Mouse (Mus musculus): ENCODE results near the gene Olfr1344.
"Not testable (repeated sequence)": the region's sequence is repeated elsewhere in the genome, so short reads cannot be mapped to it uniquely, and the experiment has no call there.

Olfr1344 gene

DNA sequence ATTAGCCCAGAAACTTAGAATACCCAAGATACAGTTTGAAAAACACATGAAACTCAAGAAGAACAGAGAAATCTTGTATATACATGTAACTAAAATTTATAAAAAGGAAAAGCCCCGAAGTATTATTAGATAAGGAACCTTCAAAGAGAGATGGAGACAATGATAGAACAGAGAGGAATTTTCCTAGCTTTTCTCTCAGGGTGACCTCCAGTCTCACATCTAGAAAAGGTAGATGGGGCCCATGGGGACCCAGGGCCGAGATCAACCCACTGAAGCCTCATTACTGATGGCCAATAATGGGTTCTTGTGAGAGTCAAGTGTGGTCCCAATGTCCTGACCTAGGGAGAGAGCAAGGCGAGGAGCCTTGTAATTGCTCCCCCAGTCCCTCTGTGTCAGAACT lies at the start of gene Olfr1344:
Gene Olfr1344 (plus strand): TSS at position 301 of the 400 bp plus-strand sequence.
- no peak for DNase-seq (ENCODE audit: low read depth)

- no peak for DNase-seq (ENCODE audit: low read depth)
These were observed 49.5 kb upstream of the Olfr1344 start for GRCm38 (mm10) chr7:6388971-6389370.

GRCm38 (mm10) chr7:6389449-6389848 lies 49.0 kb upstream of the Olfr1344 start:
- DNase-seq (ENCODE audit: low read depth) = no peak

DNA sequence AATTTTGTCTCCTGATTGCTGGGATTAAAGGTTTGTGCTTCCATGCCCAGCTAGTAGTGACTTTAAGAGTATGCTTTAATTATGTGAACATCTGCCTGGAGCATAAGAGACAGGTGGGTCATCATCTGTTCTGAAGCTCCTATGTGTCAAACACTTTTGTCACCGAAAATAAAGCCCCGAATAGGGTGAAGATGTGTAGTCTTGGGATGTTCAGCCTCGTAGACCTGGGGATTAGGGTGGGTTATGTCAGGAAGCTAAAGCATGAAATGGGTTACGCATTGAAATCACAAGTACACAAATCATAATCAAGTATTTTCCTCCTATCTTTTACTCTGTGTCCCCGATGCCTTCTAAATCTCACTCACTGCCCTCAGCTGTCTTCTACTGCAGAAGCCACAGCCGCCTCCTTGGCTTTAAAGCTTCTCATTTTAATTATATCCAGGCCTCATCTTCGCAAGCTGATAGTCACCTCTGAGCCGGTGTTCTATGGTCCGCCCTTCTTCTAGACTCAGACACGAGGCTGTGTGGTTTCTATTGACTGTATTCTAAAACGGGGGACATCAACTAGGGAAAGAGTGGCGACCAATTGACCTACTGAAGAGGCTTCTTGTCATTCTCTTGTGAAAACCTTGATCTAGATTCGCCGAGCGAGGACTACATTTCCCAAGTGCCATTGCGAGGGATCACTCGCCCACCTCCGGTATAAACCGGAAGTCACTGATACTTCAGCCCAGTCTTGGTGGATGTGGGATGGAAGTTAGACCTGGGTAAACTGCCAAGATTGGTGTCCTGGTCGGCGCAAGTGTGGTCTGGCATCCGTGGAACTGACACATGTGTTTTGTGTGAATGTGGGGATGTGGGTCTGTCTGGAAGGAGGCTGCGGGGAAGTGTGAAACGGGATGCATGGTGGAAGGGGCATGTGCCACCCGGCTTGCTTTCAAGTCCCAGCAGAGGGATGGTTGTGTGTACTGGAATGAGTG lies 40.2 kb upstream of the Olfr1344 start, which contains the start of gene Smim17:
Gene Smim17 (plus strand): TSS at position 720 of the 980 bp plus-strand sequence.
- DNase-seq (ENCODE audit: low read depth) = peak; percentile 68

- peak; percentile 66 for DNase-seq (ENCODE audit: low read depth)
These were observed 28.4 kb upstream of the Olfr1344 start, which contains the start of gene Gm20715 for GRCm38 (mm10) chr7:6410043-6410442. Gene Gm20715, plus strand, starts transcription at chr7:6410277.

DNA sequence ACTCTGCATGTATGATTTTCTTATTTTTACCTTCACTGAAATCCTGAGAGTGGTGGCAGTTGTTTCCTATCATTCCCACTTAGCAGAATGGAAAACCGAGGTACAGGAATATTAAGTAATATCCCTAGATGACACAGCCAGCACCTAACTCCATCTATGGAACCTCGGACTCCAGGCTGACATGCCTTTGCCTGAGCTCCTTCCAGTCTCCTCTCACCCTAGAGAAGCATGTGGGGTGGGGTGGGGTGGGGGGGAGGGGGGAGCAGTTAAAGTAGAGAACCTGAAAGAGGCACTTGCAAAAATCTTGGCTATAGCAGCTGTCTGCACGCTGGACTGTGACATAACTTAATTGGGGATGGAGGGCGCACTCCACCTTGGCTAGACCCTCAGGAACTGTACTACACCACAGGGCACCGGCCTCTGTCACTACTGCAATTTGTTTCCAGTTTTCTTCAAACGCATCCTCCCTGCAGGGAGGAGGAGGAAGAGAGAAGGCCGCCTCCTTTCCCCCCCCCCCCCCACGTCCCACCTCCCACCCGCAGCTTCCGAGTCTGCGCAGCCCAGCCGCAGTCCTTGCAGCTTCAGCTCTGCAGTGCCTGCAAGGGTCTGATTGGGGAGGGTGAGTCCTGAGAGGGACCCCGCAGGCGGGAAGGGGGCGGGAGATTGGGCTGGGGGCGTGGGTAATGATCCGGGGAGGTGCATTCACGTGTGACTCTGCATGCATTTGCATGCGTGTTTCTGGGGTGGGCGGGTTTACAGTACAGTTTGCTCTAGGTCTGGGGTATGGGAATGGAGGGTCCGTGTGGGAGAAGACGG lies 23.7 kb upstream of the Olfr1344 start:
- no peak for DNase-seq (ENCODE audit: low read depth)

DNA sequence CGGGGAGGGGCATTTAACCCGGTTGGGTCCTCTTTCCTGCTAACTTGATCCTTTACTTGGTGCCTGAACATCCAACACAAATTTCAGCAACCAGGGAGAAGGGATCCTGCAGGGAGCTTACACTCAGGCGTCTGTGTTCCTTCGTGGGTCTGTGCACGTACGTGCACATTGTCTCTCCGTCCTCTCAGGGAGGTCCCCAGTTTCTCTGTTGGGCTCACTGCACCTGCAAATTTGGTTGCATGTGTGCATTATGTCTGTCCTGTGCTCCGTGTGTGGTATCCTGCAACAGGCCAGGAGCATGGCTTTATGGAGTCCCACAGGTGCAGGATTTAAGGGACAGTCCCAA lies 23.1 kb upstream of the Olfr1344 start:
- DNase-seq (ENCODE audit: low read depth) = no peak

- DNase-seq (ENCODE audit: low read depth) = no peak
These were observed 18.6 kb upstream of the Olfr1344 start for GRCm38 (mm10) chr7:6419894-6420293.

- DNase-seq (ENCODE audit: low read depth) = no peak
These were observed 9.1 kb upstream of the Olfr1344 start for GRCm38 (mm10) chr7:6429381-6429780.

DNA sequence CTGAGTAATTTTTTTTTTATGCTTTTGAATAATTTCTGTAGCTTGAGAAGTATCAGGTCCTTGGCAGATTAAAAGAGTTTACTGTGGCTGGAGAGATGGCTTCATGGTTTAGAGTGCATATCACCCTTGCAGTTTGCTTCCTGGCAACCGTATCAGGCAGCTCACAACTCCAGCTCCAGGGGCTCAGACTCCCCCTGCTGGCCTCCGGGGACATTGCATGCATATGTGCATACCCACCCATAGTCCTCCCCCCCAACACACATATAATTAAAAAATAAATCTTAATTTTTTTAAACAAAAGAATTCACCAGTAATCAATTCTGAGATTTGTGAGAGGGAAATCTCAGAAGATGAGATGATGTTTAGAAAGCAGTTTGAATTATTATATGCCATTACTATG lies 8.1 kb upstream of the Olfr1344 start:
- DNase-seq (ENCODE audit: low read depth) = peak; percentile 59

GRCm38 (mm10) chr7:6441173-6441572 lies 2.7 kb downstream of the Olfr1344 start:
- DNase-seq (ENCODE audit: low read depth) = no peak

DNA sequence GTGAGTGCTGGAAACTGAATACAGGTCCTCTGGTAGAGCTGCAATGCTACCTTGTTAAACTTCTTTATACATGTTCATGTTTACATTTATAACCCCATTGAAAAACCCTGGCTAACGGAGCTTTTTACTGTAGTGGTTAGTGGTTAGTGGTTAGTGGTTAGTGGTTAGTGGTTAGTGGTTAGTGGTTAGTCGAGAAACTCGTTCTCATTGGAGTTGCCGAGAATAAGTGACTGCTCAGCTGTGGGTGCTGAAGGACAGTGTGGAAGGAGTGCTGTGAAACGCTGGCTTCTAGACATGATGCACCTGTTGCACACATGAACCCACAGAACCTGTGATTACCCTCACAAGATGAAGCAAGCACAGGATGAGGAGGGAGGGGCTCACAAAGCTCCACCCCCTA lies 9.3 kb downstream of the Olfr1344 start:
- no peak for DNase-seq (ENCODE audit: low read depth)

DNA sequence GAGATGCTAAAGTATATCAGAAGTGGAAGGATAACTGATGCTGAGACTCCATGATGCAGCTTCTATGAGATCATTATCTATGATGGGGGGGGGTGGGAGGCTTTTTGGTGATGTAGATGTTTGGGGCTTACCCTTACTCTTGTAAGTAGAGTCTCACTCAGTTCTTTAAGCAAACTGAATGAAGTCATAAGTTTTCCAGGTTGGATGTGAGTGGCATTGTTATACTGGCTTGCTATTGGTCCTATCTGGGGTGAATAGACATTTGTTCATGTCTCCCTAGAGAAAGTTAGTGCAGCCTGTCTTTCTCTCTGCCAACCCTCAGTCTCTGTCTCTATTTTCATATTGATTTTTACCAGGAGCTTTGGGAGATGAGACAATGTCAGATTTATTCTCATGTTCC lies 17.4 kb downstream of the Olfr1344 start, which contains the start of gene Olfr1336:
Gene Olfr1336 (plus strand): TSS at position 301 of the 400 bp plus-strand sequence.
- no peak for DNase-seq (ENCODE audit: low read depth)

DNA sequence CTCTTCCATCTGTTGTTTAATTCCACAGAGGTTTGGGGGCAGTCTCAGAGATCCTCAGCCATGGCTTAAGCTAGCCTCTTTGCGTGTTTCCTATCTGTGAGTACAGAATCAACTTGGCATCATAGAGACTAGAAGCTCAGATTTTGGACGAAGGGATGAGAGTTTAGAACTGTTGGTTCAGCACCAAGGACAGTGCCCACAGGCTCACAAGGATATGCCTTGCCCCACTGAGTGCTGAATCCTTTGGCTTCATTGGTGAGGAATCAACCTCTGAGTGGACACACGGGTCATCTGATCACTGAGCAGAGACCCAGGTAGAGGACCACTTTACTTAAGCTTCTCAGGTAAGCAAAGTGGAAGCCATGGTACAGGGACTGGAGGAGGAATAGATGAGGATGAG lies 17.9 kb downstream of the Olfr1344 start:
- DNase-seq (ENCODE audit: low read depth) = no peak

GRCm38 (mm10) chr7:6466951-6467350 lies 28.5 kb downstream of the Olfr1344 start, which contains the start of gene Olfr1346:
Gene Olfr1346, plus strand, starts transcription at chr7:6467101.
- DNase-seq (ENCODE audit: low read depth) = no peak

GRCm38 (mm10) chr7:6477633-6478032 lies 39.1 kb downstream of the Olfr1344 start:
- not testable (repeated sequence) for DNase-seq (ENCODE audit: low read depth)

DNA sequence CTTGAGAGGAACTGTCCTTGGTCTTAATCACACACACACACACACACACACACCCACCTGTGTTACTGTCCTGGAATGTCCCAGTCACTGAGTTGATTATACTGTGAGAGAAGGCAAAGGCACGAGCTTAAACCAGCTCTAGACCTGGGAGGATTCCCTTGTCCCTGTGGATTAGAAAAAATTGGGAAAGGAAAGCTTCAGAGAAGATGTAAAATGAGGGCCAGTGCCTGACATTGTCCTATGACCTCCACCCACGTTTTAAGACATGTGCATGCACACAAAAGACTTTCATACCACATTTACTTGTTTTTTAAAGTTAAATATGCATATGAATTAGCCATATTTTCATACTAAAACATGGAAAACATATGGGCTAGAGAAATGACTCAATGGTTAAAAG lies 48.4 kb downstream of the Olfr1344 start, which contains the start of gene Olfr5:
Gene Olfr5 (minus strand): TSS at position 101 of the 400 bp plus-strand sequence.
- no peak for DNase-seq (ENCODE audit: low read depth)
